ENCODE assay signal across 21 mouse cellular contexts in the genomic region with DNA sequence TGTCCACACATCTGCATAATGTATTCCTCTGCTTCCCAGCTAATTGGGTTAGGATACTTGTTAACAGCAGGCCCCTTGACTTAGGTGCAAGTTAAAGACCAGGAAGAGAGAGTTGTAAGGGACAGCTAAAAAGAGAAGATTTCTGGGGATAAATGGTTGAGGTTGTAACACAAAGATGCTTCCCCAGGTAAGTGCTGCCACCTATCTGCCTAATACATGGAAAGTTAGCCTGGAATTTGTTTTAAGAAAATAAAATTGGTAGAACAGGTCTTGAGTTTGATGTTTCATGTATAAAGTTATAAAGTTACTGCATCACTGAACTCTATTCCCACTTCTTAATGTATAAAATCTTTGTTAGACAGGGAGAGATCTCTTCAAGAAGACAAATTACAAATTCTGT.
DNase-seq lines count a peak whose midpoint lies in the region; ATAC-seq and TF ChIP-seq lines count a peak whose summit lies in the region.
"Had no signal": no experiment of that assay in that cellular context is flagged by ENCODE, and none has a peak within 500 bp of the region (broad histone marks: within the 10 kb centered on the region; RNA-seq: fewer than 3 reads in every experiment).

No protein-coding gene starts in this region.

- H3K27ac ChIP-seq in forebrain, postnatal 0 days (ENCODE audit: low read depth, low read length): no peak overlapping the region
- H3K27ac ChIP-seq in forebrain, embryonic 14.5 days (ENCODE audit: low read depth, low read length): no peak overlapping the region
- no peak overlapping the region for H3K27ac ChIP-seq in heart, embryonic 10.5 days
- H3K27ac ChIP-seq: heart, adult 2 months; hindbrain, embryonic 13.5 days; limb, embryonic 15.5 days; liver, embryonic 15.5 days; lung, embryonic 15.5 days; neural tube, embryonic 15.5 days had no signal

- H3K9ac ChIP-seq in forebrain, postnatal 0 days: no peak overlapping the region
- H3K9ac ChIP-seq in forebrain, embryonic 14.5 days (ENCODE audit: low read length): no peak overlapping the region
- H3K9ac ChIP-seq: hindbrain, embryonic 13.5 days; limb, embryonic 15.5 days; liver, embryonic 15.5 days; lung, embryonic 15.5 days; neural tube, embryonic 15.5 days had no signal

- no peak for DNase-seq in forebrain, postnatal 0 days
- DNase-seq in forebrain, embryonic 14.5 days (ENCODE audit: low spot score): no peak
- peak; percentile 0 for DNase-seq in left cerebral cortex, adult 11 months (ENCODE audit: low spot score)
- no peak for DNase-seq in left cerebral cortex, adult 8-10 months (ENCODE audit: low spot score in 2 of 2)
- DNase-seq in right cerebral cortex, adult 2 months (ENCODE audit: low spot score in 2 of 2): peak; percentile 4 to 7
- no peak for DNase-seq in right cerebral cortex, postnatal 36 days (ENCODE audit: low spot score in 2 of 2)
- DNase-seq in heart, embryonic 10.5 days (ENCODE audit: low spot score): no peak
- DNase-seq: adrenal gland, postnatal 14 days; cerebellum, adult 11-12 months; gastrocnemius, postnatal 36 days; heart, adult 2 months; kidney, adult 2 months; kidney, postnatal 10 days; left cerebral cortex, postnatal 4 days; lung, postnatal 4 days; spleen, adult 18-20 months had no signal

- TF ChIP-seq CTCF in forebrain, postnatal 0 days (IDR thresholded peaks at IDR 0.05; ENCODE audit: low read depth): 0 out of 2 replicates have a peak, but pooled peaks have one; percentile 30

- no peak for ATAC-seq in forebrain, postnatal 0 days
- ATAC-seq in forebrain, embryonic 14.5 days: no peak

- H3K9me3 ChIP-seq in forebrain, postnatal 0 days (ENCODE audit: low read length): no peaks in the 10 kb centered on the region
- H3K9me3 ChIP-seq in forebrain, embryonic 14.5 days (replicated peaks; ENCODE audit: control insufficient read depth, low read length): no peaks in the 10 kb centered on the region
- no peaks in the 10 kb centered on the region for H3K9me3 ChIP-seq in heart, embryonic 10.5 days
- H3K9me3 ChIP-seq: hindbrain, embryonic 13.5 days; limb, embryonic 15.5 days; liver, embryonic 15.5 days; lung, embryonic 15.5 days; neural tube, embryonic 15.5 days had no signal

- H3K4me1 ChIP-seq in forebrain, postnatal 0 days (ENCODE audit: insufficient read depth): no peaks in the 10 kb centered on the region
- no peaks in the 10 kb centered on the region for H3K4me1 ChIP-seq in forebrain, embryonic 14.5 days (ENCODE audit: control insufficient read depth, insufficient read depth, low read length)
- no peaks in the 10 kb centered on the region for H3K4me1 ChIP-seq in heart, embryonic 10.5 days
- H3K4me1 ChIP-seq: hindbrain, embryonic 13.5 days; limb, embryonic 15.5 days; liver, embryonic 15.5 days; lung, embryonic 15.5 days; neural tube, embryonic 15.5 days had no signal

- H3K27me3 ChIP-seq in forebrain, postnatal 0 days (ENCODE audit: insufficient read depth, low read length): no peaks in the 10 kb centered on the region
- H3K27me3 ChIP-seq in forebrain, embryonic 14.5 days (replicated peaks; ENCODE audit: control insufficient read depth, insufficient read depth, low read length): no peaks in the 10 kb centered on the region
- no peaks in the 10 kb centered on the region for H3K27me3 ChIP-seq in heart, embryonic 10.5 days (ENCODE audit: insufficient read depth, poor library complexity, severe bottlenecking)
- H3K27me3 ChIP-seq: hindbrain, embryonic 13.5 days; limb, embryonic 15.5 days; liver, embryonic 15.5 days; lung, embryonic 15.5 days; neural tube, embryonic 15.5 days had no signal

- H3K4me2 ChIP-seq in forebrain, postnatal 0 days (ENCODE audit: low read depth): no peak overlapping the region
- H3K4me2 ChIP-seq in forebrain, embryonic 14.5 days (ENCODE audit: low read length): no peak overlapping the region
- H3K4me2 ChIP-seq: hindbrain, embryonic 13.5 days; limb, embryonic 15.5 days; liver, embryonic 15.5 days; lung, embryonic 15.5 days; neural tube, embryonic 15.5 days had no signal

- no peak overlapping the region for H3K4me3 ChIP-seq in forebrain, postnatal 0 days (ENCODE audit: low read depth, low read length)
- H3K4me3 ChIP-seq in forebrain, embryonic 14.5 days (ENCODE audit: low read depth, low read length): no peak overlapping the region
- no peak overlapping the region for H3K4me3 ChIP-seq in heart, embryonic 10.5 days
- H3K4me3 ChIP-seq: heart, adult 2 months; hindbrain, embryonic 13.5 days; limb, embryonic 15.5 days; liver, embryonic 15.5 days; lung, embryonic 15.5 days; neural tube, embryonic 15.5 days had no signal

- H3K36me3 ChIP-seq in forebrain, postnatal 0 days (ENCODE audit: insufficient read depth): no peaks in the 10 kb centered on the region
- no peaks in the 10 kb centered on the region for H3K36me3 ChIP-seq in forebrain, embryonic 14.5 days (ENCODE audit: control insufficient read depth, insufficient read depth, low read length)
- H3K36me3 ChIP-seq in heart, embryonic 10.5 days: no peaks in the 10 kb centered on the region
- H3K36me3 ChIP-seq: hindbrain, embryonic 13.5 days; limb, embryonic 15.5 days; liver, embryonic 15.5 days; lung, embryonic 15.5 days; neural tube, embryonic 15.5 days had no signal

Comparison
In these comparisons a context has a peak if more than half of its experiments do, and no peak if none do; other contexts are left out.
1. DNase-seq: peak in left cerebral cortex, adult 11 months (single experiment) and right cerebral cortex, adult 2 months (2 of 2); none in forebrain, postnatal 0 days (single experiment), forebrain, embryonic 14.5 days (single experiment), left cerebral cortex, adult 8-10 months (0 of 2), right cerebral cortex, postnatal 36 days (0 of 2) and heart, embryonic 10.5 days (single experiment).